In genomic region chr11:94634431-94634830, GRCm38 (mm10) we compare ENCODE assay signal across 21 mouse cellular contexts. TPM values are rescaled to one million over a fixed set of nuclear protein-coding genes. Genes with fewer than 3 reads are reported as not detected.
DNase-seq lines count a peak whose midpoint lies in the region; ATAC-seq lines count a peak whose summit lies in the region.
"Had no signal": no experiment of that assay in that cellular context is flagged by ENCODE, and none has a peak within 500 bp of the region (broad histone marks: within the 10 kb centered on the region; RNA-seq: fewer than 3 reads in every experiment).

No protein-coding gene starts in this region.

- peaks cover 13% of the 10 kb centered on the region for H3K4me1 ChIP-seq in kidney, embryonic 16.5 days (ENCODE audit: insufficient read depth, low read length)
- H3K4me1 ChIP-seq in midbrain, embryonic 13.5 days (replicated peaks): peaks cover 16% of the 10 kb centered on the region
- H3K4me1 ChIP-seq in midbrain, embryonic 14.5 days (ENCODE audit: control insufficient read depth, insufficient read depth, low read length): peaks cover 10% of the 10 kb centered on the region
- H3K4me1 ChIP-seq in heart, embryonic 11.5 days (ENCODE audit: control insufficient read depth, insufficient read depth, low read length): no peaks in the 10 kb centered on the region

- no peak overlapping the region for H3K27ac ChIP-seq in kidney, embryonic 16.5 days (ENCODE audit: low read length)
- no peak overlapping the region for H3K27ac ChIP-seq in midbrain, embryonic 13.5 days
- no peak overlapping the region for H3K27ac ChIP-seq in midbrain, embryonic 14.5 days (replicated peaks; ENCODE audit: low read depth, low read length)
- no peak overlapping the region for H3K27ac ChIP-seq in heart, embryonic 11.5 days (ENCODE audit: low read depth, low read length)
- H3K27ac ChIP-seq: embryonic facial prominence, embryonic 15.5 days; forebrain, embryonic 10.5 days; gastrocnemius, adult 2 months; heart, embryonic 13.5 days had no signal

- no peaks in the 10 kb centered on the region for H3K9me3 ChIP-seq in kidney, embryonic 16.5 days (ENCODE audit: low read length)
- no peaks in the 10 kb centered on the region for H3K9me3 ChIP-seq in midbrain, embryonic 13.5 days
- H3K9me3 ChIP-seq in midbrain, embryonic 14.5 days (ENCODE audit: control insufficient read depth, low read length): no peaks in the 10 kb centered on the region
- no peaks in the 10 kb centered on the region for H3K9me3 ChIP-seq in heart, embryonic 11.5 days (replicated peaks; ENCODE audit: control insufficient read depth, low read length)
- H3K9me3 ChIP-seq: embryonic facial prominence, embryonic 15.5 days; forebrain, embryonic 10.5 days; heart, embryonic 13.5 days had no signal

- H3K4me2 ChIP-seq in kidney, embryonic 16.5 days (replicated peaks; ENCODE audit: low read depth, low read length): no peak overlapping the region
- H3K4me2 ChIP-seq in midbrain, embryonic 13.5 days (replicated peaks): no peak overlapping the region
- no peak overlapping the region for H3K4me2 ChIP-seq in midbrain, embryonic 14.5 days (ENCODE audit: low read length)
- H3K4me2 ChIP-seq in heart, embryonic 11.5 days: no peak overlapping the region
- H3K4me2 ChIP-seq: embryonic facial prominence, embryonic 15.5 days; heart, embryonic 13.5 days had no signal

- no peaks in the 10 kb centered on the region for H3K27me3 ChIP-seq in kidney, embryonic 16.5 days (ENCODE audit: insufficient read depth, low read length)
- H3K27me3 ChIP-seq in midbrain, embryonic 13.5 days: no peaks in the 10 kb centered on the region
- H3K27me3 ChIP-seq in midbrain, embryonic 14.5 days (ENCODE audit: control insufficient read depth, insufficient read depth, low read length): no peaks in the 10 kb centered on the region
- no peaks in the 10 kb centered on the region for H3K27me3 ChIP-seq in heart, embryonic 11.5 days (ENCODE audit: control insufficient read depth, insufficient read depth, low read length)
- H3K27me3 ChIP-seq: CH12.LX; embryonic facial prominence, embryonic 15.5 days; heart, embryonic 13.5 days; Patski had no signal

- no peak overlapping the region for H3K9ac ChIP-seq in kidney, embryonic 16.5 days (replicated peaks; ENCODE audit: low read length)
- 0 out of 2 replicates have a peak overlapping the region, but pooled peaks have one; percentile 23 for H3K9ac ChIP-seq in midbrain, embryonic 13.5 days (replicated peaks)
- H3K9ac ChIP-seq in midbrain, embryonic 14.5 days (replicated peaks; ENCODE audit: low read length): no peak overlapping the region
- no peak overlapping the region for H3K9ac ChIP-seq in heart, embryonic 11.5 days (ENCODE audit: low read depth, low read length)
- H3K9ac ChIP-seq: heart, embryonic 13.5 days had no signal

- H3K36me3 ChIP-seq in kidney, embryonic 16.5 days (ENCODE audit: insufficient read depth, low read length): peaks cover 64% of the 10 kb centered on the region
- peaks cover 76% of the 10 kb centered on the region for H3K36me3 ChIP-seq in midbrain, embryonic 13.5 days
- H3K36me3 ChIP-seq in midbrain, embryonic 14.5 days (ENCODE audit: control insufficient read depth, insufficient read depth, low read length): peaks cover 78% of the 10 kb centered on the region
- H3K36me3 ChIP-seq in heart, embryonic 11.5 days (ENCODE audit: control insufficient read depth, insufficient read depth, low read length): peaks cover 61% of the 10 kb centered on the region

- ATAC-seq in kidney, embryonic 16.5 days (ENCODE audit: low FRiP score, low TSS enrichment): no peak
- ATAC-seq in midbrain, embryonic 13.5 days: no peak
- no peak for ATAC-seq in midbrain, embryonic 14.5 days (ENCODE audit: low FRiP score, low TSS enrichment)
- ATAC-seq in heart, embryonic 11.5 days (replicated peaks; ENCODE audit: insufficient number of reproducible peaks, low FRiP score, low TSS enrichment): no peak
- ATAC-seq in activated CD4-positive, CD25-positive, alpha-beta regulatory T cell, adult 4 months: no peak
- ATAC-seq: forebrain, embryonic 14.5 days; Patski had no signal

- WGBS in kidney, embryonic 16.5 days: 90% methylated on average over 5 of the region's 5 CpGs
- WGBS in midbrain, embryonic 13.5 days: 89% methylated on average over 5 of the region's 5 CpGs
- WGBS in midbrain, embryonic 14.5 days: 89% methylated on average over 5 of the region's 5 CpGs
- 85% methylated on average over 5 of the region's 5 CpGs for WGBS in heart, embryonic 11.5 days (ENCODE audit: insufficient replicate concordance)

- H3K4me3 ChIP-seq in kidney, embryonic 16.5 days (ENCODE audit: low read length): no peak overlapping the region
- no peak overlapping the region for H3K4me3 ChIP-seq in midbrain, embryonic 13.5 days (replicated peaks)
- H3K4me3 ChIP-seq in midbrain, embryonic 14.5 days (replicated peaks; ENCODE audit: low read depth, low read length): no peak overlapping the region
- H3K4me3 ChIP-seq in heart, embryonic 11.5 days (ENCODE audit: low read depth, low read length): no peak overlapping the region
- H3K4me3 ChIP-seq: embryonic facial prominence, embryonic 15.5 days; erythroblast, embryonic 14.5 days; forebrain, embryonic 10.5 days; gastrocnemius, adult 2 months; heart, embryonic 13.5 days had no signal

- DNase-seq in kidney, adult 18-20 months: peak; percentile 61
- DNase-seq in midbrain, embryonic 14.5 days: no peak
- DNase-seq in kidney, postnatal 25 days: peak; percentile 68 to 81
- DNase-seq: adrenal gland, adult 2 months; adrenal gland, postnatal 25 days; cerebellum, adult 2 months; cerebellum, postnatal 10 days; gastrocnemius, adult 2 months; gastrocnemius, postnatal 25 days; heart, postnatal 36 days had no signal

RNA-seq across cellular contexts. Expression of gene Lrrc59, which starts 4.9 kb away (rescaled TPM):
- 211 and 218 TPM in 2 replicates for polyA plus RNA-seq in kidney, embryonic 16.5 days (2015; fragmentation: Nextera tagmentation; extraction: Ambion mirVana)
- 167 and 168 TPM in 2 replicates for polyA plus RNA-seq in midbrain, embryonic 13.5 days (2015; fragmentation: Nextera tagmentation; extraction: Ambion mirVana)
- polyA plus RNA-seq in midbrain, embryonic 14.5 days (2014; fragmentation: Nextera tagmentation; extraction: Ambion mirVana): 118 and 138 TPM in 2 replicates
- 137 and 170 TPM in 2 replicates for polyA plus RNA-seq in heart, embryonic 11.5 days (2014; fragmentation: Nextera tagmentation; extraction: Ambion mirVana)
- 10 to 100 TPM in 1 of 2 experiments, 1 to 10 TPM in 1; 9.9 to 12.9 TPM for polyA plus RNA-seq in activated CD4-positive, CD25-positive, alpha-beta regulatory T cell, adult 4 months (2017; shearing (Covaris generic))

RNA-seq across cellular contexts. Expression of gene Mrpl27, which starts 19.1 kb away (rescaled TPM):
- polyA plus RNA-seq in kidney, embryonic 16.5 days (2015; fragmentation: Nextera tagmentation; extraction: Ambion mirVana): 141 and 148 TPM in 2 replicates
- polyA plus RNA-seq in midbrain, embryonic 13.5 days (2015; fragmentation: Nextera tagmentation; extraction: Ambion mirVana): 139 and 150 TPM in 2 replicates
- 115 and 131 TPM in 2 replicates for polyA plus RNA-seq in midbrain, embryonic 14.5 days (2014; fragmentation: Nextera tagmentation; extraction: Ambion mirVana)
- 128 and 136 TPM in 2 replicates for polyA plus RNA-seq in heart, embryonic 11.5 days (2014; fragmentation: Nextera tagmentation; extraction: Ambion mirVana)
- polyA plus RNA-seq in activated CD4-positive, CD25-positive, alpha-beta regulatory T cell, adult 4 months (2017; shearing (Covaris generic)): 10 to 100 TPM; 75.2 to 93.7 TPM

RNA-seq across cellular contexts. Expression of gene Eme1, which starts 19.3 kb away (rescaled TPM):
- polyA plus RNA-seq in kidney, embryonic 16.5 days (2015; fragmentation: Nextera tagmentation; extraction: Ambion mirVana): 27.8 and 28.4 TPM in 2 replicates
- polyA plus RNA-seq in midbrain, embryonic 13.5 days (2015; fragmentation: Nextera tagmentation; extraction: Ambion mirVana): 11.6 and 13.6 TPM in 2 replicates
- 2.2 and 4.4 TPM in 2 replicates for polyA plus RNA-seq in midbrain, embryonic 14.5 days (2014; fragmentation: Nextera tagmentation; extraction: Ambion mirVana)
- polyA plus RNA-seq in heart, embryonic 11.5 days (2014; fragmentation: Nextera tagmentation; extraction: Ambion mirVana): 17.5 and 17.9 TPM in 2 replicates
- polyA plus RNA-seq in activated CD4-positive, CD25-positive, alpha-beta regulatory T cell, adult 4 months (2017; shearing (Covaris generic)): 1 to 10 TPM; 2.6 to 4.4 TPM

RNA-seq across cellular contexts. Expression of gene Acsf2, which starts 32.8 kb away (rescaled TPM):
- 7.9 and 9.1 TPM in 2 replicates for polyA plus RNA-seq in kidney, embryonic 16.5 days (2015; fragmentation: Nextera tagmentation; extraction: Ambion mirVana)
- 1.7 TPM in 2 replicates for polyA plus RNA-seq in midbrain, embryonic 13.5 days (2015; fragmentation: Nextera tagmentation; extraction: Ambion mirVana)
- polyA plus RNA-seq in midbrain, embryonic 14.5 days (2014; fragmentation: Nextera tagmentation; extraction: Ambion mirVana): 1.1 and 2.0 TPM in 2 replicates
- polyA plus RNA-seq in heart, embryonic 11.5 days (2014; fragmentation: Nextera tagmentation; extraction: Ambion mirVana): 4.3 and 4.7 TPM in 2 replicates
- polyA plus RNA-seq in activated CD4-positive, CD25-positive, alpha-beta regulatory T cell, adult 4 months (2017; shearing (Covaris generic)): 1 to 10 TPM; 1.9 to 2.3 TPM

RNA-seq across cellular contexts. Expression of gene Xylt2, which starts 42.9 kb away (rescaled TPM):
- 20.2 and 22.9 TPM in 2 replicates for polyA plus RNA-seq in kidney, embryonic 16.5 days (2015; fragmentation: Nextera tagmentation; extraction: Ambion mirVana)
- 8.3 and 11.3 TPM in 2 replicates for polyA plus RNA-seq in midbrain, embryonic 13.5 days (2015; fragmentation: Nextera tagmentation; extraction: Ambion mirVana)
- 11.0 and 13.0 TPM in 2 replicates for polyA plus RNA-seq in midbrain, embryonic 14.5 days (2014; fragmentation: Nextera tagmentation; extraction: Ambion mirVana)
- 9.0 and 11.9 TPM in 2 replicates for polyA plus RNA-seq in heart, embryonic 11.5 days (2014; fragmentation: Nextera tagmentation; extraction: Ambion mirVana)
- 1 to 10 TPM; 5.6 to 6.0 TPM for polyA plus RNA-seq in activated CD4-positive, CD25-positive, alpha-beta regulatory T cell, adult 4 months (2017; shearing (Covaris generic))
